Comparison of ENCODE assay signal across 11 mouse cellular contexts in the genomic region with DNA sequence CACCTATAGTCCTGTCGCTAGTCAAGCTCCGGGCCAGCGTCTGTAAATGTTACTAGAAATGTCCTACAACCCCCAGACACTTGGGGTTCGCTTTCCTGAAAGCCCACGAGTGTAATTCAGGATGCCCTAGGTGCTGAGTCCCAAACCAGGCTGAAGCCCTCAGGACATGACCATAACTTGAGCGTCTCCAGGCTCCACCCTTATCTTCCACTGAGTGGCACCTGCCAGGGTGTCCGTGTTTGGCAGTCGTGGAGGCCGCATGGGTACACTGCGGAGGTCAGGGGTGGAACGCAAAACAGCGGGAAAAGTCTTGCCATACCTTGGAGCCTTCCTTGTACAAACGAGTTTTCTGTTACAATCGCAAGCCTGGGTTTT. TPM values are rescaled to one million over a fixed set of nuclear protein-coding genes. Genes with fewer than 3 reads are reported as not detected.
DNase-seq lines count a peak whose midpoint lies in the region; ATAC-seq and TF ChIP-seq lines count a peak whose summit lies in the region.
"Had no signal": no experiment of that assay in that cellular context is flagged by ENCODE, and none has a peak within 500 bp of the region (broad histone marks: within the 10 kb centered on the region; RNA-seq: fewer than 3 reads in every experiment).

No protein-coding gene starts in this region.

- H3K9me3 ChIP-seq in forebrain, embryonic 11.5 days (ENCODE audit: control insufficient read depth, low read length): no peaks in the 10 kb centered on the region
- H3K9me3 ChIP-seq in forebrain, postnatal 0 days (ENCODE audit: low read length): no peaks in the 10 kb centered on the region
- H3K9me3 ChIP-seq in liver, embryonic 15.5 days (replicated peaks): no peaks in the 10 kb centered on the region
- no peaks in the 10 kb centered on the region for H3K9me3 ChIP-seq in hindbrain, embryonic 14.5 days (ENCODE audit: control insufficient read depth, low read length)

- H3K4me1 ChIP-seq in forebrain, embryonic 11.5 days (replicated peaks; ENCODE audit: control insufficient read depth, insufficient read depth, low read length): peaks cover 18% of the 10 kb centered on the region
- no peaks in the 10 kb centered on the region for H3K4me1 ChIP-seq in forebrain, postnatal 0 days (ENCODE audit: insufficient read depth)
- peaks cover 37% of the 10 kb centered on the region for H3K4me1 ChIP-seq in liver, embryonic 15.5 days (replicated peaks)
- H3K4me1 ChIP-seq in hindbrain, embryonic 14.5 days (replicated peaks; ENCODE audit: control insufficient read depth, insufficient read depth, low read length): no peaks in the 10 kb centered on the region

- ATAC-seq in forebrain, embryonic 11.5 days (replicated peaks; ENCODE audit: low FRiP score): no peak
- ATAC-seq in forebrain, postnatal 0 days: no peak
- ATAC-seq in liver, embryonic 15.5 days (ENCODE audit: insufficient read depth): no peak
- no peak for ATAC-seq in hindbrain, embryonic 14.5 days (ENCODE audit: low FRiP score)

- no peaks in the 10 kb centered on the region for H3K36me3 ChIP-seq in forebrain, embryonic 11.5 days (ENCODE audit: control insufficient read depth, insufficient read depth, low read length)
- no peaks in the 10 kb centered on the region for H3K36me3 ChIP-seq in forebrain, postnatal 0 days (ENCODE audit: insufficient read depth)
- H3K36me3 ChIP-seq in liver, embryonic 15.5 days (replicated peaks): no peaks in the 10 kb centered on the region
- no peaks in the 10 kb centered on the region for H3K36me3 ChIP-seq in hindbrain, embryonic 14.5 days (replicated peaks; ENCODE audit: control insufficient read depth, insufficient read depth)

- peaks cover 88% of the 10 kb centered on the region for H3K27me3 ChIP-seq in forebrain, embryonic 11.5 days (ENCODE audit: control insufficient read depth, insufficient read depth, low read length)
- peaks cover 76% of the 10 kb centered on the region for H3K27me3 ChIP-seq in forebrain, postnatal 0 days (ENCODE audit: insufficient read depth, low read length)
- H3K27me3 ChIP-seq in liver, embryonic 15.5 days: peaks cover 100% of the 10 kb centered on the region
- peaks cover 72% of the 10 kb centered on the region for H3K27me3 ChIP-seq in hindbrain, embryonic 14.5 days (ENCODE audit: control insufficient read depth, insufficient read depth, low read length)

- H3K4me3 ChIP-seq in forebrain, embryonic 11.5 days (ENCODE audit: low read depth, low read length): peak overlapping the region; percentile 4; the same call in 1 of the 2 replicates
- H3K4me3 ChIP-seq in forebrain, postnatal 0 days (ENCODE audit: low read depth, low read length): no peak overlapping the region
- H3K4me3 ChIP-seq in liver, embryonic 15.5 days (replicated peaks): no peak overlapping the region
- peak overlapping the region; percentile 46 for H3K4me3 ChIP-seq in hindbrain, embryonic 14.5 days (replicated peaks; ENCODE audit: low read length)

- peak; percentile 56 for DNase-seq in forebrain, embryonic 11.5 days (ENCODE audit: low spot score)
- DNase-seq in forebrain, postnatal 0 days: no peak
- no peak for DNase-seq in liver
- DNase-seq in hindbrain, embryonic 14.5 days (ENCODE audit: low spot score): no peak
- DNase-seq in retina, embryonic 14.5 days (ENCODE audit: low spot score): peak; percentile 33
- no peak for DNase-seq in cerebellum, postnatal 10 days
- DNase-seq in layer of hippocampus, adult 18-20 months (ENCODE audit: low spot score in 2 of 2): no peak
- DNase-seq: right cerebral cortex, adult 18-20 months; thymus, postnatal 25 days had no signal

- no peak for TF ChIP-seq CTCF in forebrain, postnatal 0 days (IDR thresholded peaks at IDR 0.05; ENCODE audit: low read depth)

- no peak overlapping the region for H3K27ac ChIP-seq in forebrain, embryonic 11.5 days (ENCODE audit: low read depth, low read length)
- no peak overlapping the region for H3K27ac ChIP-seq in forebrain, postnatal 0 days (ENCODE audit: low read depth, low read length)
- no peak overlapping the region for H3K27ac ChIP-seq in liver, embryonic 15.5 days (replicated peaks)
- H3K27ac ChIP-seq in hindbrain, embryonic 14.5 days: peak overlapping the region; percentile 96

- no peak overlapping the region for H3K4me2 ChIP-seq in forebrain, embryonic 11.5 days (ENCODE audit: low read depth, low read length, severe bottlenecking)
- no peak overlapping the region for H3K4me2 ChIP-seq in forebrain, postnatal 0 days (ENCODE audit: low read depth)
- 0 out of 2 replicates have a peak overlapping the region, but pooled peaks have one; percentile 7 for H3K4me2 ChIP-seq in liver, embryonic 15.5 days
- H3K4me2 ChIP-seq in hindbrain, embryonic 14.5 days (replicated peaks): peak overlapping the region; percentile 54

- WGBS in forebrain, embryonic 11.5 days: under 1% methylated on average over 14 of the region's 14 CpGs
- 1% methylated on average over 14 of the region's 14 CpGs for WGBS in forebrain, postnatal 0 days
- 2% methylated on average over 14 of the region's 14 CpGs for WGBS in liver, embryonic 15.5 days (ENCODE audit: insufficient replicate concordance)
- under 1% methylated on average over 14 of the region's 14 CpGs for WGBS in hindbrain, embryonic 14.5 days

- no peak overlapping the region for H3K9ac ChIP-seq in forebrain, embryonic 11.5 days (ENCODE audit: low read length)
- H3K9ac ChIP-seq in forebrain, postnatal 0 days: no peak overlapping the region
- H3K9ac ChIP-seq in liver, embryonic 15.5 days: no peak overlapping the region
- H3K9ac ChIP-seq in hindbrain, embryonic 14.5 days: peak overlapping the region; percentile 78

RNA-seq across cellular contexts. Expression of gene Lbx1, which starts 3.6 kb away (rescaled TPM):
- 0.11 TPM in 1 of 2 replicates, not detected in the other for polyA plus RNA-seq in forebrain, embryonic 11.5 days (2014; fragmentation: Nextera tagmentation; extraction: Ambion mirVana)
- not detected in 2 replicates for total RNA-seq in forebrain, postnatal 0 days (2014; rRNA removed)
- polyA plus RNA-seq in forebrain, postnatal 0 days (2015; fragmentation: Nextera tagmentation; extraction: Ambion mirVana): not detected in 2 replicates
- polyA plus RNA-seq in liver, embryonic 15.5 days (2015; fragmentation: Nextera tagmentation; extraction: Ambion mirVana): not detected in 2 replicates
- 18.5 and 20.4 TPM in 2 replicates for polyA plus RNA-seq in hindbrain, embryonic 14.5 days (2014; fragmentation: Nextera tagmentation; extraction: Ambion mirVana)
- not detected for total RNA-seq in layer of hippocampus, adult 18-20 months (2021)
- polyA plus RNA-seq: large intestine, adult 2 months had no signal

Comparison
In these comparisons a context has a peak if more than half of its experiments do, and no peak if none do; other contexts are left out.
1. DNase-seq: peak in forebrain, embryonic 11.5 days (single experiment) and retina, embryonic 14.5 days (single experiment); none in forebrain, postnatal 0 days (single experiment), liver (single experiment), hindbrain, embryonic 14.5 days (single experiment), cerebellum, postnatal 10 days (0 of 2) and layer of hippocampus, adult 18-20 months (0 of 2).
2. H3K4me3 ChIP-seq: peak in forebrain, embryonic 11.5 days (single experiment) and hindbrain, embryonic 14.5 days (single experiment); none in forebrain, postnatal 0 days (single experiment) and liver, embryonic 15.5 days (single experiment).
3. H3K4me2 ChIP-seq: peak in liver, embryonic 15.5 days (single experiment) and hindbrain, embryonic 14.5 days (single experiment); none in forebrain, embryonic 11.5 days (single experiment) and forebrain, postnatal 0 days (single experiment).
4. RNA of gene Lbx1, which starts 3.6 kb away (polyA plus RNA-seq): 18.5 to 20.4 TPM in hindbrain, embryonic 14.5 days; not detected in forebrain, postnatal 0 days, not detected in liver, embryonic 15.5 days and 0.11 TPM in forebrain, embryonic 11.5 days; every median in the first group is over 10 times any median in the second.